In genomic region chr5:76040454-76041203, GRCm38 (mm10) we compare ENCODE assay signal across 9 mouse cellular contexts.
DNase-seq lines count a peak whose midpoint lies in the region; ATAC-seq and TF ChIP-seq lines count a peak whose summit lies in the region.
"Had no signal": no experiment of that assay in that cellular context is flagged by ENCODE, and none has a peak within 500 bp of the region (broad histone marks: within the 10 kb centered on the region; RNA-seq: fewer than 3 reads in every experiment).

No protein-coding gene starts in this region.

- no peaks in the 10 kb centered on the region for H3K27me3 ChIP-seq in heart, embryonic 13.5 days (replicated peaks)
- no peaks in the 10 kb centered on the region for H3K27me3 ChIP-seq in lung, postnatal 0 days (replicated peaks; ENCODE audit: insufficient read depth, low read length)
- H3K27me3 ChIP-seq: embryonic facial prominence, embryonic 12.5 days; limb, embryonic 12.5 days had no signal

- peak; percentile 8 for DNase-seq in left cerebral cortex, postnatal 4 days
- DNase-seq in left cerebral cortex, postnatal 36 days (ENCODE audit: low spot score in 2 of 2) = no peak
- DNase-seq in ZHBTc4 (ENCODE audit: low read depth, low spot score) = peak; percentile 77
- peak; percentile 53 for DNase-seq in lung, postnatal 0 days (ENCODE audit: low spot score)
- DNase-seq in ovary, adult 18-20 months (ENCODE audit: low spot score) = no peak
- DNase-seq in frontal cortex, postnatal 10 days (ENCODE audit: low spot score in 2 of 2) = no peak

- WGBS in heart, embryonic 13.5 days = 53% methylated on average over 10 of the region's 10 CpGs
- 54% methylated on average over 10 of the region's 10 CpGs for WGBS in lung, postnatal 0 days

- peak; percentile 82 for TF ChIP-seq EP300 in lung, postnatal 0 days (IDR thresholded peaks at IDR 0.05)

- no peak for ATAC-seq in heart, embryonic 13.5 days (ENCODE audit: extremely low read depth, insufficient number of reproducible peaks, low FRiP score, low TSS enrichment)
- peak; percentile 71 for ATAC-seq in lung, postnatal 0 days

- H3K9me3 ChIP-seq in heart, embryonic 13.5 days = peaks cover 11% of the 10 kb centered on the region
- no peaks in the 10 kb centered on the region for H3K9me3 ChIP-seq in lung, postnatal 0 days (ENCODE audit: low read length)
- H3K9me3 ChIP-seq: limb, embryonic 12.5 days had no signal

- no peaks in the 10 kb centered on the region for H3K4me1 ChIP-seq in heart, embryonic 13.5 days
- no peaks in the 10 kb centered on the region; the same call in 1 of the 2 replicates for H3K4me1 ChIP-seq in lung, postnatal 0 days (ENCODE audit: insufficient read depth, low read depth, low read length)

- intact Hi-C loops in left cerebral cortex, postnatal 4 days (cut with DNase I) = no loop called here
- intact Hi-C loops in left cerebral cortex, postnatal 36 days (cut with DNase I) = no loop called here

- H3K4me2 ChIP-seq in heart, embryonic 13.5 days = no peak overlapping the region
- H3K4me2 ChIP-seq in lung, postnatal 0 days (replicated peaks; ENCODE audit: low read depth, low read length) = no peak overlapping the region
- H3K4me2 ChIP-seq: embryonic facial prominence, embryonic 12.5 days; limb, embryonic 12.5 days had no signal

- 0 out of 2 replicates have a peak overlapping the region, but pooled peaks have one; percentile 2 for H3K27ac ChIP-seq in heart, embryonic 13.5 days (replicated peaks)
- peak overlapping the region; percentile 33 for H3K27ac ChIP-seq in lung, postnatal 0 days (ENCODE audit: low read length)
- H3K27ac ChIP-seq: embryonic facial prominence, embryonic 12.5 days; limb, embryonic 12.5 days had no signal

- no peak overlapping the region for H3K4me3 ChIP-seq in heart, embryonic 13.5 days
- H3K4me3 ChIP-seq in lung, postnatal 0 days (ENCODE audit: low read depth, low read length) = no peak overlapping the region
- H3K4me3 ChIP-seq: embryonic facial prominence, embryonic 12.5 days; limb, embryonic 12.5 days had no signal

- peak; percentile 66 for TF ChIP-seq CTCF in lung, postnatal 0 days (IDR thresholded peaks at IDR 0.05)

- no peaks in the 10 kb centered on the region for H3K36me3 ChIP-seq in heart, embryonic 13.5 days
- no peaks in the 10 kb centered on the region for H3K36me3 ChIP-seq in lung, postnatal 0 days (ENCODE audit: insufficient read depth, low read length)
- H3K36me3 ChIP-seq: embryonic facial prominence, embryonic 12.5 days; limb, embryonic 12.5 days had no signal

- H3K9ac ChIP-seq in heart, embryonic 13.5 days = no peak overlapping the region
- no peak overlapping the region for H3K9ac ChIP-seq in lung, postnatal 0 days (replicated peaks; ENCODE audit: low read depth)
- H3K9ac ChIP-seq: embryonic facial prominence, embryonic 12.5 days; limb, embryonic 12.5 days had no signal

Comparison
In these comparisons a context has a peak if more than half of its experiments do, and no peak if none do; other contexts are left out.
1. DNase-seq: peak in left cerebral cortex, postnatal 4 days (single experiment), ZHBTc4 (single experiment) and lung, postnatal 0 days (single experiment); none in left cerebral cortex, postnatal 36 days (0 of 2), ovary, adult 18-20 months (single experiment) and frontal cortex, postnatal 10 days (0 of 2).